Mouse (Mus musculus): ENCODE results near the gene Stard7.
"Not testable (repeated sequence)": the region's sequence is repeated elsewhere in the genome, so short reads cannot be mapped to it uniquely, and the experiment has no call there.

The Stard7 gene

GRCm38 (mm10) chr2:127269491-127270299 lies at the start of gene Stard7:
Stard7 (plus strand) TSS chr2:127270218.
- DNase-seq (ENCODE audit: low spot score in 2 of 2): peak; percentile 95 to 97

GRCm38 (mm10) chr2:127225261-127225660 lies 44.8 kb upstream of the Stard7 start:
- no peak for DNase-seq (ENCODE audit: low spot score in 2 of 2)

- DNase-seq (ENCODE audit: low spot score in 2 of 2): no peak
Measured at GRCm38 (mm10) chr2:127237897-127238610, 32.0 kb upstream of the Stard7 start.

GRCm38 (mm10) chr2:127240065-127240464 lies 30.0 kb upstream of the Stard7 start:
- no peak for DNase-seq (ENCODE audit: low spot score in 2 of 2)

- peak; percentile 90 to 99 for DNase-seq (ENCODE audit: low spot score in 2 of 2)
Measured at GRCm38 (mm10) chr2:127247592-127248333, 22.3 kb upstream of the Stard7 start, which contains the start of the genes Ciao1 and Tmem127. Ciao1 (minus strand) TSS chr2:127247816. Tmem127 (plus strand) TSS chr2:127247908.

GRCm38 (mm10) chr2:127248334-127249004 lies 21.5 kb upstream of the Stard7 start:
- DNase-seq (ENCODE audit: low spot score in 2 of 2): peak; percentile 64 to 72

GRCm38 (mm10) chr2:127250291-127251008 lies 19.6 kb upstream of the Stard7 start:
- DNase-seq (ENCODE audit: low spot score in 2 of 2): no peak

GRCm38 (mm10) chr2:127251457-127251856 lies 18.6 kb upstream of the Stard7 start:
- no peak for DNase-seq (ENCODE audit: low spot score in 2 of 2)

- no peak for DNase-seq (ENCODE audit: low spot score in 2 of 2)
Measured at GRCm38 (mm10) chr2:127251880-127252527, 18.0 kb upstream of the Stard7 start.

- DNase-seq (ENCODE audit: low spot score in 2 of 2): no peak
Measured at GRCm38 (mm10) chr2:127252787-127253186, 17.2 kb upstream of the Stard7 start.

GRCm38 (mm10) chr2:127254604-127255134 lies 15.3 kb upstream of the Stard7 start:
- DNase-seq (ENCODE audit: low spot score in 2 of 2): no peak

- no peak for DNase-seq (ENCODE audit: low spot score in 2 of 2)
Measured at GRCm38 (mm10) chr2:127255294-127255693, 14.7 kb upstream of the Stard7 start.

- no peak for DNase-seq (ENCODE audit: low spot score in 2 of 2)
Measured at GRCm38 (mm10) chr2:127259340-127259739, 10.7 kb upstream of the Stard7 start.

GRCm38 (mm10) chr2:127262480-127262879 lies 7.5 kb upstream of the Stard7 start:
- DNase-seq (ENCODE audit: low spot score in 2 of 2): no peak

- DNase-seq (ENCODE audit: low spot score in 2 of 2): no peak
Measured at GRCm38 (mm10) chr2:127267854-127268253, 2.2 kb upstream of the Stard7 start.

- DNase-seq (ENCODE audit: low spot score in 2 of 2): peak in 1 of 2 experiments; percentile 88
Measured at GRCm38 (mm10) chr2:127270300-127271041, 453 bp downstream of the Stard7 start.

- peak in 1 of 2 experiments; percentile 30 for DNase-seq (ENCODE audit: low spot score in 2 of 2)
Measured at GRCm38 (mm10) chr2:127271042-127271515, 1.1 kb downstream of the Stard7 start.

- not testable (repeated sequence) for DNase-seq (ENCODE audit: low spot score in 2 of 2)
Measured at GRCm38 (mm10) chr2:127272049-127272448, 2.0 kb downstream of the Stard7 start.

- DNase-seq (ENCODE audit: low spot score in 2 of 2): no peak
Measured at GRCm38 (mm10) chr2:127272806-127273205, 2.8 kb downstream of the Stard7 start.
